In the genomic region with DNA sequence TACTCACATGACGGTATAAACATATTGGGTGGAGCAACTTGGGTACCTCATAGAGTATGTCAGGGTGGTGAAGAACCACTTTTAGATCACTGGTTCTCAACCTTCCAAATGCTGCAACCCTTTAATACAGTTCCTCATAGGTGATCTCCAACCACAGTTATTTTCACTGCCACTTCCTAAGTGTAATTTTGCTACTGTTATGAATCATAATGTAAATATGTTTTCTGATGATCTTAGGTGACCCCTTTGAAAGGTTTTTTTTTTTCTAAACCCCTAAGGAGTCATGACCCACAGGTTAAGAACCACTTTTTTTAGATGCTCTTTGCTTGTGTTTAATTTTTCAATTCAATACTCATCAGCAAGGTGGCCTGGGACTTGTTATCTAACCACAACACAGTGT, we compare ENCODE assay signal across 16 mouse cellular contexts.
"Had no signal": no experiment of that assay in that cellular context is flagged by ENCODE, and none has a peak within 500 bp of the region (broad histone marks: within the 10 kb centered on the region; RNA-seq: fewer than 3 reads in every experiment).

No protein-coding gene starts in this region.

- H3K27ac ChIP-seq: neural tube, embryonic 13.5 days; neural tube, embryonic 15.5 days; stomach, embryonic 15.5 days; stomach, postnatal 0 days had no signal

- H3K4me3 ChIP-seq: neural tube, embryonic 13.5 days; neural tube, embryonic 15.5 days; stomach, embryonic 15.5 days had no signal

- H3K9ac ChIP-seq: neural tube, embryonic 13.5 days; neural tube, embryonic 15.5 days; stomach, embryonic 15.5 days had no signal

- DNase-seq: retina, postnatal 1 day; right cerebral cortex, adult 18-20 months; right cerebral cortex, postnatal 14 days; right cerebral cortex, postnatal 25 days; right cerebral cortex, postnatal 4 days; spleen, adult 18-20 months; thymus, adult 18-20 months; thymus, adult 2 months; thymus, postnatal 14 days; thymus, postnatal 25 days; thymus, postnatal 36 days; thymus, postnatal 4 days had no signal

- H3K9me3 ChIP-seq: neural tube, embryonic 13.5 days; neural tube, embryonic 15.5 days; stomach, embryonic 15.5 days had no signal

- H3K4me1 ChIP-seq: neural tube, embryonic 13.5 days; neural tube, embryonic 15.5 days; stomach, embryonic 15.5 days had no signal

- H3K27me3 ChIP-seq: neural tube, embryonic 13.5 days; neural tube, embryonic 15.5 days; stomach, embryonic 15.5 days had no signal

- H3K4me2 ChIP-seq: neural tube, embryonic 13.5 days; neural tube, embryonic 15.5 days; stomach, embryonic 15.5 days had no signal

- H3K36me3 ChIP-seq: neural tube, embryonic 15.5 days had no signal
